Mouse (Mus musculus): ENCODE results near the gene Sox4.

Sox4 gene

DNA sequence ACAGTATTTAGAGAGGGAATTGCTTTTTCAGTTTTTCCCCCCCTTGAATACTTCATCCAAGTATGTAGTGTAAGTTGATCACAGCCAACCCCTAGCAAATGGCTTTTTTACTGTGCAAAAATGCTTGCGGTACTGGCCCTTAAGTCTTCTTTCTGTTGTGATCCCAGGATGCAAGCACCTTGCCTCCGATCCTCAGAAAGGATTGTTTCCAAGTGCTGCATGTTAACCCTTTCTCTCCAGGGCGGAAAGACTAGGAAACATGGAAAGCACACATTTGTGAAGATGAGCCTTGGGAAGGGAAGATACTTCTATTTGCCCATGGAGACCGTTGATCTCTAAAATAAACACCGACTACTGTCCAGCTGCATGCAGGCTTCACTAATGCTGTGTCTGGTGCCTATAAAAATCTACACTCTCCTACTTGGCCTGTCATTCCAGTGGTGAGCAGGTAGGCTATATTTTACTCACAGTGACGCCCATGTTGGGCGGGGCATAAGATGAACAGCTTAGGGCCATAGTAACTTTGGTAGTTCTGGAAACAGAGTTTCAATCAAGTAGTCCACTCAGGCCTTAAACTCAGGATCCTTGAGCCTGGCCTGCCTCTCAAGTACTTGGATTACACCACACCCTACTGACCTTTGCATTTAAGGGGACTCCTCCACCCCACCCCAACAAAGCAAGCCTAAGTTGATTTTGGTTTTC, 5.6 kb downstream of the Sox4 start:
- no peak for DNase-seq (ENCODE audit: low spot score in 2 of 2)

DNA sequence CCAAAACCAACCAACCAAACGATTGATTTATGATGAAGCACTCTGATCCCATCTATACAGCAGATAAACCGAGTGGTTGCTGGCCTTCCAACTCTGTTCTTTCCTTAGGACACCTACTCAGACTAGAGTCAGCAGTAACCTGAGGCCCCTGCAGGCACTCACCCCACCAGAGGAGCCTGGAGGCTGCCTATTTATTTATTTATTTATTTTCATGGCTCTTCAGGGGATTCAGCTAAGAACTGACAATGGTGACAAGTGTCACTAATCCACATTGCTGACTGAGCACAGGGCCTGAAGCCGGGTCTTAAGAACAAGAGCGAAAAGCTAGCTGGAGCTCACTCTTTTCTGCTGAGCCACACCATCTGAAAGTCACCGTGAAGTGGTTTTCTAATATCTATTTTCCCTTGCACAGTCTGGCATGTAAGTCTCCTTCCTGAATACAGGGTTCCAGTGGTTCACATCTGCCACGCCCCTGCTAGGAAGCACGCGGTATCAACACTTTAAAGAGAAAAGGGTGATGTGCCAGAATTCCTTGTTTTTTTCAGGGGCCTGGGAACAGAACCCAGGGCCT, 6.9 kb downstream of the Sox4 start:
- no peak for DNase-seq (ENCODE audit: low spot score in 2 of 2)

DNA sequence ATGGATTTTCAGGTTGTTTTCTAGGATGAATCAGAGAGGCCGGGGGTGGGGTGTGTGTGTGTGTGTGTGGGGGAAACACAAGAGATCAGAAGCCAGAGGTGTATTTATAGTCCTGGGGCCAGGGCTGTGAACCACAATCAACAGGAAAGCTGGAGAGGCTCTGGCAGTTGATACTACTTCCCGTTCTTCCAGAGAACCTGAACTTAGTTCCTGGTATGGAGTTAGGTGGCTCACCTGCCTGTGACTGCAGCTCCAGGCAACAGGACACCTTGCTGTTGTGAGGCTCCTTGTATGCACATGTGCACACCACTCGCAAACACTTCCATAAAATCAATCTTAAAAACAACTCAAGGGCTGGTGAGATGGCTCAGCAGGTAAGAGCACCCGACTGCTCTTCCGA, 7.8 kb downstream of the Sox4 start:
- DNase-seq (ENCODE audit: low spot score in 2 of 2) = no peak

DNA sequence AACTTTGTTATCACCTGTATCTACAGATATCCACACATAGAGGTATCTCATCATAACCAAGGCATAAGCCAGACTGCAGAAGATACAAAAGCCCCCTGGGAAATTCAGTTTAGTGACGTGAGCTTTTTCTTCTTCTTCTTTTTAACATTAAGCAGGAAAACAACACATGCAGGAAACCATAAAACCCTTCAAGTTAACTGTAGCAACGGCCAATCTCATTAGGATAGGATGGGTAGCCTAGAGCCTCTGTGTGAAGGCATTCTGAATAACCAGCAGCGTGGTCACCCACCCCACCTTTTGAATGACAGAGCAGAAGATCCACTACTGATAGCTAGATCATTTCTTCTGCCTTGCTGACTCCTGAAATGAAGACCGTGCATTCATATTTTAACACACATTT, 10.6 kb downstream of the Sox4 start:
- no peak for DNase-seq (ENCODE audit: low spot score in 2 of 2)

DNA sequence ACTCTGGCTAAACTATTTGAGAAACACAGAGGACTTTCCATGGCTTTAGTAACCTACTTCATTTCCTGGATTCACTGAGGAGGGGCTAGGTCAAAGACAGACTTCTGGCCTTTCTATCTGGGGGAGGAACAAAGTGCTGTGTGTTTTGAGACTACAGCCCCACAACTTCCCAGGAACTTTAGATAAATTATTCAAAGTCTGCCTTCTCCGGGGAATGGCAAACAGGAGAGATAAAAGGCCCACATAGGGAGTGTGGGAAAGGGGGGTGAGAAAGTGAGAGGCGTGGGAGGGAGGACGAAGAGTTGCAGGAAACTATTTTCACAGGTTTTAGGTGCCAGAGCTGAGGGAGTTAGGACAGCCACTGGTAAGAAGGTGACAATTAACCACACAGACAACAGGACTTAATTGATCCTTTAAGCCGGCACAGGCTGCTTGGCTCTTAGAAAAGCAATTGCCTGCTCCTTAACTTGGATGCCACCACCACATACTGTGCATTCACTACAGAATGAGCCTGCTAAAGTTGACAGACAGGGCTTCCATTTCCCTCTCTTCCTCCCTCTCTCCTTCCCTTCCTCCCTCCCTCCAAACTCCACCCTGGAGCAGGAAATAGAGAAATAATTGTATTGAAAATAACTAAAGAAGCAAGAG, 11.4 kb downstream of the Sox4 start:
- no peak for DNase-seq (ENCODE audit: low spot score in 2 of 2)

DNA sequence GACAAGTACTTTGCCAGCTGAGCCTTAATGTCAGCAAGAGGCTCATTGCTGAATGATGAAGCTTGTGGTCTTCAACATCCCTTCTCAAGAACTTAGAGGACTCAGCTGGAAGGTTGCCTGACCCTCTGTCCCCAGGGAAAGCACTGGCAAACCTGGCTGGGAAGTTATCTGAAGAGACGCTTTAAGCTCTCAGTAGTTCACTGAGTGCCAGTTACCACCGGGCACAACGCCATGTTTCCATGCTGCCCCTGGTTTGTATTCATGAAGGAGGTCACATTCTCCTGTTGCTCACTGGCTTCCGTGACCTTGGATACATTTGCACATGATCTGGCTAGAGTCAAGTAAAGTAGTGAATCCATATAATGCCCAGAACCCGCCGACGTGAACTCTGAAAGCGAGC, 20.1 kb downstream of the Sox4 start:
- DNase-seq (ENCODE audit: low spot score in 2 of 2) = no peak

DNA sequence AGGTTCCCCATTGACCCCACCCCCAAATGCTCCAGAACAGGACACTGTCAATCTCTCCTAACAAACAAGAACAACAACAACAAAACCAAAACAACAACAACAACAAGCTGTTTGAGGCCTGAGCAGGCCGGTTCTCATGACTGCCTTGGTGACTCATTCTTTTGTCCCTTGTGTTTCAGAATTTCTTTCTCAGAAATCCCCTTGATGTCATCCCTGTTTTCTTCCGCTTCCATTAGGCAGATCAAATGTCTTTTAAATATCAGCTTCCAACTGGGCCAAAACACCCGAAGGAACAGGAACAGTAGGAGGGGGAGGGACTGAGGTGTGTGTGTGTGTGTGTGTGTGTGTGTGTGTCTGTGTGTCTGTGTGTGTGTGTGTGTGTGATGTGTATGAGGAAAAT, 21.7 kb downstream of the Sox4 start:
- DNase-seq (ENCODE audit: low spot score in 2 of 2) = no peak

DNA sequence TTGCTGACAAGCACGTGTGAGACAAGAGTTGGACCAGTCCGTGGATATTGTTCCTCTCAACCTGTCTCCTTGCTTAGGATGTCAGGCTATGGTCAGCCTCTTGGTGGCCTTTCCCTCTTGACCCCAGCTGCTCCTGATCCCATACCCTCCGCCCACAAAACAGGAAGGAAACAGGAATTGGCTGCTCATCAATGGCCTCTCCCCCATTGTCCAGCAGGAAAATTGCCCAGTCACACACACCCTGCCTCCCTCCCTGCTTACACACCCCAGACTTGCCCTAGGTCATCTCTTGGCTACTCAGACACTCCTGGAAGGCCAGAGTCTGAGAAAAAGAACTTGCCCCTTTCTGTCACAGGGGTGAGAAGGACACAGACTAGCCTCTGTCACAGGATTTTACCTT, 22.2 kb downstream of the Sox4 start:
- no peak for DNase-seq (ENCODE audit: low spot score in 2 of 2)

DNA sequence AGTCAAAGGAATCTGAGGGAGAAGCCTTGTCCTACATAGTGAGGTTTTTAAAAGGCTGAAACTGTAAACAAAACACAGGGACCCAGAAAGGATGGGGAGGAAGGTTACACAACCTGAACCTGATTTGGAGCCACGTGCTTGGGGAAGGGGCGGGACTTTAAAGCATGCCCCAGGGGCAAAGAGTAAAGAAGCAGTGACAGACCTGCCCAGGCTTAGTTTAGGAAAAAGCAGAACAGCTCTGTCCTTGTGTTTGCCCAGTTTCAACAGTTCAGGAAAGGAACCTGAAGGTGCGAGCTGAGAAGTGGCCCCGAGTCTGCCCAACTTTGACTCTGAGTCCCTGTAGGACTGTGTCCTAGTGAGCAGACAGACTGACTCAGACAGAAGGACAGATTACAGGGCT, 23.1 kb downstream of the Sox4 start:
- DNase-seq (ENCODE audit: low spot score in 2 of 2) = no peak

DNA sequence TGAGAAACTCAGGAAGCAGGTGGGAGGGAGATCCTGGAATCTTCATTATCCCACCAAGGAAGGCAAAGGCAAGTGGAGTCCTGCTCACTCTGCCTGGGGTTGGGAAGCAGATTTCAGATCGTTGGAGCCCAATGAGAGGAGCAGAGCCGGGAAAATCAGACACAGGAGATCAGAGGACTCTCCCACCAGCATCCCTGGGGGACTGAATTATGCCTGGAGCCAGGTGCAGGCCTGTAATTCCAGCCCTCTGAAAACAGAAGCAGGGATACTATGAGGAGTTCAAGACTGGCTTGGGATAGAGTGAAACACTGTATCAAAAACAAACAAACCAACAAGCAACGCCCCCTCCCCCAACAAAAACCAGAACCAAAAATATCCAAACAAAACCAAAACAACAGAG, 23.6 kb downstream of the Sox4 start:
- no peak for DNase-seq (ENCODE audit: low spot score in 2 of 2)

DNA sequence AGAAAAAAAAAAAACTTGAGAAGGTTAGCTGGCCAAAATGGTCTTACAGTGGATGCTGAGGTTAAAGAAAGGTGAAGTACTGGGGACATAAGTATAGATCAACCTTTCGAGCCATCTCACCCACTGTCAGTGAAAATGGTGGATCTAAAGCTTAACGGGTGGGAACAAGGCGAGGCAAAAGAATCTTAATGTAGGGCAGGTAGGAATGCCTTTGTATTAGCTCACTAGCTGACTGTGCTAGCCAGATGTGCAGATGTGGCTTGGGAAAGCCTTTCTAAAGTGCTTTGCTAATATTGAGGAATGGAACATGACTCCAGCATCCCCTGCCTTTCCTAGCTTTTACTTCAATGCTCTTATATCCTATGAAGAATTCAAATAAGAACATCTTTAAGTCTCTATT, 30.4 kb downstream of the Sox4 start:
- DNase-seq (ENCODE audit: low spot score in 2 of 2) = no peak

DNA sequence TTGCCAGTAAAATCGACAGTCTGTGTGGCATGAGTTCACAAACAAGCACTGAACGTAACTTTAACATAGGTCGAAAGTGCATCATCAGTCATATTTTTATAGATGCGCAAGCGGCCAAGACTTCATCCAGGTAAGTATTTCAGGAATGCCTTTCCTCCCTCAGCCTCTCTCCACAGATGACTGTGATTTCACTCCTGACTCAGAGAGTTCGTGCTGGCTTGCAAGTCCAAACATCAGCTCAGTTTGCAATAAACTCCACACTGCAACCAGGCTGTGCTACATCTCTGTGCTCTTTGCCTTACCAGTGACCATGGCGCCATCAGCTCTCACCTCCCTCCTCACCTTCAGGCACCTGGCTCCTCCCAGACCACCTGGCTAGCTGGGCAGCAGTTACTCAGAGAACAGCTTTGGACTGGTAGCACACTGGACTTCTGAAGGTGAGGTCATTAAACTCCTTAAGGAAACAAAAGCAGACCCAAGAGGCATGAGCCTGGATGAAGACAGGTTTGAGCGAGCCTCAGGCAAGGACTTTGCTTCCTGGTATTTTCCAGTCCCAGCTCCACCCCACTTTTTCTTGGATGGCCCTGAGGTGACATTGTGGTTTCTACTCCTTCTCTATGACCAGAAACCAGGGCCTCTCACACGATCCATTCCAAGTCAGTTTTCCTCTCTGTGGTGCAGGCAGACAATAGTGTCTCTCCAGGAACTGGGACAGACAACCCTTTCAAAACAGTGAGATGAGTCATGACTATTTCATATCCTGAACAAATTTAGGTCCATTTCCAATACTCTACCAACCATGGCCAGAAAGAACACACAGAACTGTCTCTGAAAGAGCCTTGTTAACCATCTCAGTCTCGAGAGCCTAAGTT, 35.9 kb downstream of the Sox4 start:
- no peak for DNase-seq (ENCODE audit: low spot score in 2 of 2)

DNA sequence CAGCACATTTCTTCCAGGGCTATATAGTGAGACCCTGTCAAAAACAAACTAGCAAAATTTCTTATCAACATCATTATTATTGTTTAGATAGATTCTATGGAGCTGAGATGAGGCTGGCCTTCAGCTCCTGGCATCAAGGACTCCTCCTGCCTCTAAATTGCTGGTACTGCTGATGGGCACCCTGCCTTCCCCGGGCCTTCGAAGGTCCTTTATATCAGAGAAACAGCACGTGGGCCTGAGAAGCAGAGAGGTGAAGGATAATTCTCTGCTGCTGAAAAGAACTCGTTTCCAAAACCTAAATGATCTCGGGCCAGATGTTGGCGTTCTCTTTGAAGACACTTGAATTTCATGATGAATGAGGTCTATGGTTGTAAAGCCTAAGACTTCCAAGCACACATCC, 39.9 kb downstream of the Sox4 start:
- no peak for DNase-seq (ENCODE audit: low spot score in 2 of 2)

DNA sequence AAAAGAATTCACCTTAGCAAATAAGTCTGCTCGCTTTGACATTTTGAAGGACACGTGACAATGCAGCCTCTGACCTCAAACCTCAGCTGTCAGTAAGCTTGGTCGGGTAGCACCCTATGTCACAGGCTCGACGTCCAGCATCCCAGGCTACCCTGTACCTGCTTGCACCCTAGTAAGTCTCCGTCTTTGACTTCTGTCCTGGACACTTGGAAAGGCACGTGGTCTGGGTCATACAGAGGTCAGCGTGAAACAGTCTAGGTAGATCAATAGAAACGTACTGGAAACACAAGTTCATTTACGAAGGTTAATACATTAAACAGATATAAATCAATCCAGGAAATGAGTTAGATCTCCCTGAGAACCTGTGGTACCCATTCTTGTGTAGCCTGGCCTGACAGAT, 46.5 kb downstream of the Sox4 start:
- DNase-seq (ENCODE audit: low spot score in 2 of 2) = no peak

Measured in spleen, postnatal 4 days (tissue).